Mouse (Mus musculus) spleen, adult 2 months (tissue): ENCODE measurements around the gene Speer4d.
"Not testable (repeated sequence)": the region's sequence is repeated elsewhere in the genome, so short reads cannot be mapped to it uniquely, and the experiment has no call there.

Experiments used
- CTCF ChIP-seq: fragments of 200-500 bp; IDR thresholded peaks from 2 replicates; pipeline ENCODE4 v1.5.1; 2011; ENCODE audit warnings: mild to moderate bottlenecking, inconsistent platforms; ENCODE audit not compliant: insufficient read depth, insufficient read length, insufficient replicate concordance; ENCODE audit errors: extremely low read depth
- POLR2A ChIP-seq: fragments of 200-500 bp; IDR thresholded peaks from 2 replicates; pipeline ENCODE4 v1.6.1; 2011; ENCODE audit warnings: low read depth, low read length, inconsistent platforms

- not testable (repeated sequence) for TF ChIP-seq POLR2A, CTCF
These were observed 16.9 kb upstream of the Speer4d start for GRCm38 (mm10) chr5:15601960-15602359.
